Comparison of ENCODE assay signal across 20 mouse cellular contexts in the genomic region with DNA sequence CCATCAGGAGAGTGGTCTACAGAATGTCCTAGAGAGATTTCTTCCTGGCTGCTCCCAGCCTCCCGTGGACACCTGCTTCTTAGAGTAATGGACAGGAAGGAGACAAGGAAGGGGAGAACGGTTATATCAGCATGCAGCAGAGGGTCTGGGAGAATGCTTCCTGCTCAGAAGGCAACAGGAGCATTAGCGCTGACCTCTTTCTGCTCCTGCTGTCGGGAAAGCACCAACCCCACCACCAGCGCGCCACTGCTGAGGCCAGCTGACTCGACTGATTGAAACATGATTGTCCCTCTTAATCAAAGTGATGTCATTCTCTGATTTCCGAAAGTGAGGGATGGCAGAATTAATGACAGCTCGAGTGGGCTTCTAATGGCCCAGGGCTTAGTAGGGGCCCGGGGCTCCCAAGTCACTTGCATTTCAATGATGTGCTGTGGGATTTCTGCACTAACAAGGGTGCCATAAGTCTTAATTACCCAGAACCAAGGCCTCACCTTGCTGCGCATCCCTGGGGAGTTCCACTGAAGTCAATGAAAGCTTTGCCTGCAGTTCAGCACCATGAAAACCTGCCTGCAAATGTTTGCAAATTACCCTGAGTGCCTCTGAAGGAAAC. TPM values are rescaled to one million over a fixed set of nuclear protein-coding genes. Genes with fewer than 3 reads are reported as not detected.
DNase-seq lines count a peak whose midpoint lies in the region; ATAC-seq and TF ChIP-seq lines count a peak whose summit lies in the region.
"Had no signal": no experiment of that assay in that cellular context is flagged by ENCODE, and none has a peak within 500 bp of the region (broad histone marks: within the 10 kb centered on the region; RNA-seq: fewer than 3 reads in every experiment).

No protein-coding gene starts in this region.

- peak overlapping the region; percentile 16; the same call in 1 of the 2 replicates for H3K27ac ChIP-seq in hindbrain, embryonic 10.5 days
- no peak overlapping the region for H3K27ac ChIP-seq in hindbrain, embryonic 14.5 days
- no peak overlapping the region for H3K27ac ChIP-seq in midbrain, embryonic 15.5 days
- H3K27ac ChIP-seq in midbrain, postnatal 0 days (ENCODE audit: low read depth, low read length) = no peak overlapping the region
- no peak overlapping the region for H3K27ac ChIP-seq in neural tube, embryonic 12.5 days
- H3K27ac ChIP-seq in stomach, postnatal 0 days (replicated peaks) = no peak overlapping the region
- H3K27ac ChIP-seq: gastrocnemius, adult 2 months; intestine, embryonic 15.5 days; layer of hippocampus, adult 2 months; liver, embryonic 14.5 days had no signal

- ATAC-seq in hindbrain, embryonic 14.5 days (ENCODE audit: low FRiP score) = no peak
- peak; percentile 51; the same call in 1 of the 2 replicates for ATAC-seq in midbrain, embryonic 15.5 days (replicated peaks)
- no peak for ATAC-seq in midbrain, postnatal 0 days (ENCODE audit: low FRiP score)
- ATAC-seq in neural tube, embryonic 12.5 days (ENCODE audit: low FRiP score, low read depth) = peak; percentile 54; the same call in 1 of the 2 replicates
- no peak for ATAC-seq in stomach, postnatal 0 days (ENCODE audit: low FRiP score, low TSS enrichment)
- ATAC-seq: intestine, embryonic 15.5 days; Patski had no signal

- no peak for DNase-seq in hindbrain, embryonic 10.5 days (ENCODE audit: low spot score)
- DNase-seq in hindbrain, embryonic 14.5 days (ENCODE audit: low spot score) = no peak
- no peak for DNase-seq in midbrain, postnatal 0 days (ENCODE audit: low spot score)
- DNase-seq in Muller cell, postnatal 12 days (ENCODE audit: inconsistent ontology term) = no peak
- DNase-seq in stomach, postnatal 0 days (ENCODE audit: low spot score) = no peak
- DNase-seq: adrenal gland, adult 2 months; cerebellum, adult 11-12 months; cerebellum, postnatal 10 days; gastrocnemius, adult 2 months; heart, postnatal 4 days; kidney, adult 8-10 months; kidney, postnatal 25 days; lung, embryonic 14.5 days; thymus, postnatal 14 days had no signal

- H3K27me3 ChIP-seq in hindbrain, embryonic 10.5 days (ENCODE audit: insufficient read depth, poor library complexity, severe bottlenecking) = no peaks in the 10 kb centered on the region; the same call in 1 of the 2 replicates
- no peaks in the 10 kb centered on the region for H3K27me3 ChIP-seq in hindbrain, embryonic 14.5 days (ENCODE audit: control insufficient read depth, insufficient read depth, low read length)
- no peaks in the 10 kb centered on the region for H3K27me3 ChIP-seq in midbrain, embryonic 15.5 days (replicated peaks)
- no peaks in the 10 kb centered on the region for H3K27me3 ChIP-seq in midbrain, postnatal 0 days (ENCODE audit: insufficient read depth, low read length)
- H3K27me3 ChIP-seq in neural tube, embryonic 12.5 days (replicated peaks) = no peaks in the 10 kb centered on the region
- H3K27me3 ChIP-seq in stomach, postnatal 0 days (ENCODE audit: control insufficient read depth, insufficient read depth, low read length) = no peaks in the 10 kb centered on the region
- H3K27me3 ChIP-seq: intestine, embryonic 15.5 days; Patski had no signal

- 54% methylated on average over 11 of the region's 11 CpGs for WGBS in hindbrain, embryonic 10.5 days
- 40% methylated on average over 11 of the region's 11 CpGs for WGBS in hindbrain, embryonic 14.5 days
- WGBS in midbrain, embryonic 15.5 days = 41% methylated on average over 11 of the region's 11 CpGs
- 43% methylated on average over 11 of the region's 11 CpGs for WGBS in midbrain, postnatal 0 days
- WGBS in neural tube, embryonic 12.5 days = 21% methylated on average over 11 of the region's 11 CpGs
- 68% methylated on average over 11 of the region's 11 CpGs for WGBS in stomach, postnatal 0 days

- no peak for TF ChIP-seq CTCF in midbrain, postnatal 0 days (IDR thresholded peaks at IDR 0.05)
- no peak for TF ChIP-seq CTCF in stomach, postnatal 0 days (IDR thresholded peaks at IDR 0.05; ENCODE audit: low read depth)

- no peak overlapping the region for H3K9ac ChIP-seq in hindbrain, embryonic 14.5 days
- no peak overlapping the region for H3K9ac ChIP-seq in midbrain, embryonic 15.5 days
- H3K9ac ChIP-seq in midbrain, postnatal 0 days (replicated peaks; ENCODE audit: low read length, poor library complexity, severe bottlenecking) = no peak overlapping the region
- H3K9ac ChIP-seq in neural tube, embryonic 12.5 days = no peak overlapping the region
- H3K9ac ChIP-seq in stomach, postnatal 0 days (ENCODE audit: low read length) = no peak overlapping the region
- H3K9ac ChIP-seq: intestine, embryonic 15.5 days; liver, embryonic 14.5 days; lung, embryonic 14.5 days had no signal

- H3K4me1 ChIP-seq in hindbrain, embryonic 10.5 days (replicated peaks) = peaks cover 24% of the 10 kb centered on the region
- H3K4me1 ChIP-seq in hindbrain, embryonic 14.5 days (replicated peaks; ENCODE audit: control insufficient read depth, insufficient read depth, low read length) = peaks cover 15% of the 10 kb centered on the region
- peaks cover 12% of the 10 kb centered on the region; the same call in 1 of the 2 replicates for H3K4me1 ChIP-seq in midbrain, embryonic 15.5 days
- H3K4me1 ChIP-seq in midbrain, postnatal 0 days (ENCODE audit: insufficient read depth, low read length) = no peaks in the 10 kb centered on the region
- peaks cover 11% of the 10 kb centered on the region for H3K4me1 ChIP-seq in neural tube, embryonic 12.5 days
- H3K4me1 ChIP-seq in stomach, postnatal 0 days (replicated peaks; ENCODE audit: control insufficient read depth, insufficient read depth) = no peaks in the 10 kb centered on the region

- no peak overlapping the region for H3K4me3 ChIP-seq in hindbrain, embryonic 10.5 days
- H3K4me3 ChIP-seq in hindbrain, embryonic 14.5 days (replicated peaks; ENCODE audit: low read length) = no peak overlapping the region
- H3K4me3 ChIP-seq in midbrain, embryonic 15.5 days = no peak overlapping the region
- no peak overlapping the region for H3K4me3 ChIP-seq in midbrain, postnatal 0 days (ENCODE audit: low read depth, low read length)
- no peak overlapping the region for H3K4me3 ChIP-seq in neural tube, embryonic 12.5 days
- no peak overlapping the region for H3K4me3 ChIP-seq in stomach, postnatal 0 days (ENCODE audit: low read depth, low read length)
- H3K4me3 ChIP-seq: gastrocnemius, adult 2 months; intestine, embryonic 15.5 days; layer of hippocampus, adult 2 months had no signal

- TF ChIP-seq EP300 in stomach, postnatal 0 days (optimal IDR thresholded peaks at IDR 0.05) = no peak

- no peaks in the 10 kb centered on the region for H3K9me3 ChIP-seq in hindbrain, embryonic 10.5 days
- no peaks in the 10 kb centered on the region for H3K9me3 ChIP-seq in hindbrain, embryonic 14.5 days (ENCODE audit: control insufficient read depth, low read length)
- H3K9me3 ChIP-seq in midbrain, embryonic 15.5 days = no peaks in the 10 kb centered on the region
- no peaks in the 10 kb centered on the region for H3K9me3 ChIP-seq in midbrain, postnatal 0 days (ENCODE audit: low read length)
- H3K9me3 ChIP-seq in neural tube, embryonic 12.5 days = no peaks in the 10 kb centered on the region
- no peaks in the 10 kb centered on the region for H3K9me3 ChIP-seq in stomach, postnatal 0 days (ENCODE audit: control insufficient read depth, low read length)
- H3K9me3 ChIP-seq: intestine, embryonic 15.5 days had no signal

- no peak overlapping the region for H3K4me2 ChIP-seq in hindbrain, embryonic 14.5 days (replicated peaks)
- no peak overlapping the region for H3K4me2 ChIP-seq in midbrain, embryonic 15.5 days
- no peak overlapping the region for H3K4me2 ChIP-seq in midbrain, postnatal 0 days (ENCODE audit: low read depth, low read length, poor library complexity, severe bottlenecking)
- H3K4me2 ChIP-seq in neural tube, embryonic 12.5 days (replicated peaks) = no peak overlapping the region
- no peak overlapping the region for H3K4me2 ChIP-seq in stomach, postnatal 0 days (replicated peaks; ENCODE audit: low read depth)
- H3K4me2 ChIP-seq: intestine, embryonic 15.5 days; lung, embryonic 14.5 days had no signal

- no peaks in the 10 kb centered on the region for H3K36me3 ChIP-seq in hindbrain, embryonic 10.5 days
- no peaks in the 10 kb centered on the region for H3K36me3 ChIP-seq in hindbrain, embryonic 14.5 days (replicated peaks; ENCODE audit: control insufficient read depth, insufficient read depth)
- H3K36me3 ChIP-seq in midbrain, embryonic 15.5 days (replicated peaks) = no peaks in the 10 kb centered on the region
- H3K36me3 ChIP-seq in midbrain, postnatal 0 days (ENCODE audit: insufficient read depth, low read length) = no peaks in the 10 kb centered on the region
- no peaks in the 10 kb centered on the region for H3K36me3 ChIP-seq in neural tube, embryonic 12.5 days
- no peaks in the 10 kb centered on the region for H3K36me3 ChIP-seq in stomach, postnatal 0 days (ENCODE audit: control insufficient read depth, insufficient read depth, low read length)
- H3K36me3 ChIP-seq: intestine, embryonic 15.5 days had no signal

RNA-seq across cellular contexts. Expression of a gene that starts 26.2 kb away (rescaled TPM):
- polyA plus RNA-seq in hindbrain, embryonic 10.5 days (2016; fragmentation: Nextera tagmentation; extraction: Ambion mirVana) = 2.3 and 2.7 TPM in 2 replicates
- polyA plus RNA-seq in hindbrain, embryonic 14.5 days (2014; fragmentation: Nextera tagmentation; extraction: Ambion mirVana) = 7.7 and 8.2 TPM in 2 replicates
- 6.1 and 7.3 TPM in 2 replicates for polyA plus RNA-seq in midbrain, embryonic 15.5 days (2015; fragmentation: Nextera tagmentation; extraction: Ambion mirVana)
- total RNA-seq in midbrain, postnatal 0 days (2014; rRNA removed) = 19.0 and 22.2 TPM in 2 replicates
- 4.7 TPM in 2 replicates for polyA plus RNA-seq in midbrain, postnatal 0 days (2015; fragmentation: Nextera tagmentation; extraction: Ambion mirVana)
- polyA plus RNA-seq in neural tube, embryonic 12.5 days (2016; fragmentation: Nextera tagmentation; extraction: Ambion mirVana) = 4.6 and 5.7 TPM in 2 replicates
- polyA plus RNA-seq in stomach, postnatal 0 days (2015; fragmentation: Nextera tagmentation; extraction: Ambion mirVana) = 10.0 and 11.3 TPM in 2 replicates

RNA-seq across cellular contexts. Expression of a gene that starts 26.9 kb away (rescaled TPM):
- polyA plus RNA-seq in hindbrain, embryonic 10.5 days (2016; fragmentation: Nextera tagmentation; extraction: Ambion mirVana) = 67.8 and 74.2 TPM in 2 replicates
- polyA plus RNA-seq in hindbrain, embryonic 14.5 days (2014; fragmentation: Nextera tagmentation; extraction: Ambion mirVana) = 78.6 and 82.0 TPM in 2 replicates
- 67.8 and 69.4 TPM in 2 replicates for polyA plus RNA-seq in midbrain, embryonic 15.5 days (2015; fragmentation: Nextera tagmentation; extraction: Ambion mirVana)
- 35.7 and 40.2 TPM in 2 replicates for total RNA-seq in midbrain, postnatal 0 days (2014; rRNA removed)
- 76.0 and 83.3 TPM in 2 replicates for polyA plus RNA-seq in midbrain, postnatal 0 days (2015; fragmentation: Nextera tagmentation; extraction: Ambion mirVana)
- 65.6 and 75.6 TPM in 2 replicates for polyA plus RNA-seq in neural tube, embryonic 12.5 days (2016; fragmentation: Nextera tagmentation; extraction: Ambion mirVana)
- polyA plus RNA-seq in stomach, postnatal 0 days (2015; fragmentation: Nextera tagmentation; extraction: Ambion mirVana) = 80.2 and 82.9 TPM in 2 replicates

Comparison
In these comparisons a context has a peak if more than half of its experiments do, and no peak if none do; other contexts are left out.
1. ATAC-seq: peak in midbrain, embryonic 15.5 days (single experiment) and neural tube, embryonic 12.5 days (single experiment); none in hindbrain, embryonic 14.5 days (single experiment), midbrain, postnatal 0 days (single experiment) and stomach, postnatal 0 days (single experiment).